Mouse (Mus musculus) liver, adult 2 months (tissue): Measurements from ENCODE around the gene Hist3h2a.

ENCODE experiments used
- CTCF ChIP-seq: fragments of 200-500 bp; IDR thresholded peaks from 2 replicates; pipeline ENCODE4 v1.5.1; 2011; ENCODE audit warnings: low read depth, low read length, control low read depth
- POLR2A ChIP-seq: fragments of 200-500 bp; IDR thresholded peaks from 2 replicates; pipeline ENCODE4 v1.6.1; 2011; ENCODE audit warnings: low read length, control low read depth; ENCODE audit not compliant: insufficient read depth; ENCODE audit errors: extremely low read depth

GRCm38 (mm10) chr11:58991911-58992310 lies 37.4 kb downstream of the Hist3h2a start:
- TF ChIP-seq POLR2A (no peak), CTCF (no peak)
